Mouse (Mus musculus): Measurements from ENCODE around the gene Irf5.

DNA sequence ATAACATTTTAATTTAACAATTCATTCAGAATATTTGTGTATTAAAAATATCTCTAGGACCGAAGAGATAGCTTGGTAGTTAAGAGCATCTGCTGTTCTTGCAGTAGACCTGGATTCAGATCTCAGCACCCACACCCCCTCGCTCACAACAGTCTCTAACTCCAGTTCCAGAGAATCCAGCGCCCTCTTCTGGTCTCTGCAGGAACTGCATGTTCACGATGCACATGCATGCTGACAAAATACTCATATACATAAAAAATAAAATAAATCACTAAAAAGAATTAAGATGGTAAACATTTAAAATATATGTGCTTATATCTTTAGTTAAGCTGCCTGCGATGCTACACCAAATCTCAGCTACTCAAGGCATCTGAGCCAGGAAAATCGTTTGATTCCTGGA lies 1.2 kb upstream of the Irf5 start:
- TF ChIP-seq CTCF (IDR thresholded peaks at IDR 0.05; ENCODE audit: low read depth) (peak; percentile 74), EP300 (IDR thresholded peaks at IDR 0.05; ENCODE audit: low read depth) (no peak)

All from liver, embryonic 14.5 days (tissue).